Mouse (Mus musculus) heart, postnatal 0 days (tissue): Measurements from ENCODE around the gene Gapvd1.

Experiments
- CTCF ChIP-seq: IDR thresholded peaks from 2 replicates; pipeline ENCODE4 v1.5.1; 2016; ENCODE audit warnings: antibody characterized with exemption, control low read depth, low read depth
- EP300 ChIP-seq: IDR thresholded peaks from 2 replicates; pipeline ENCODE4 v1.6.1; 2016; ENCODE audit warnings: antibody characterized with exemption, low read depth

- TF ChIP-seq CTCF = no peak
- TF ChIP-seq EP300 = no peak
These were observed 126.0 kb downstream of the Gapvd1 start for GRCm38 (mm10) chr2:34628903-34629540.
